Comparison of ENCODE assay signal across 9 mouse cellular contexts in genomic region chr8:84945235-84945632, GRCm38 (mm10). TPM values are rescaled to one million over a fixed set of nuclear protein-coding genes. Genes with fewer than 3 reads are reported as not detected.
A peak's percentile ranks its signal among the peaks of the same experiment; 100 is the strongest.
DNase-seq lines count a peak whose midpoint lies in the region; ATAC-seq and TF ChIP-seq lines count a peak whose summit lies in the region.
"Had no signal": no experiment of that assay in that cellular context is flagged by ENCODE, and none has a peak within 500 bp of the region (broad histone marks: within the 10 kb centered on the region; RNA-seq: fewer than 3 reads in every experiment).

No protein-coding gene starts in this region.

- no peak overlapping the region for H3K27ac ChIP-seq in gastrocnemius, adult 2 months
- H3K27ac ChIP-seq in brown adipose tissue, adult 24 weeks (replicated peaks; ENCODE audit: low read depth, low read length) = no peak overlapping the region
- no peak overlapping the region for H3K27ac ChIP-seq in limb, embryonic 10.5 days

- no peak for DNase-seq in gastrocnemius, adult 2 months
- no peak for DNase-seq in gastrocnemius, postnatal 4 days (ENCODE audit: low spot score in 2 of 2)
- DNase-seq in frontal cortex, postnatal 10 days (ENCODE audit: low spot score in 2 of 2) = peak; percentile 69 to 78
- DNase-seq in limb, embryonic 10.5 days (ENCODE audit: low spot score) = no peak
- DNase-seq in right cerebral cortex, postnatal 14 days = peak; percentile 76
- no peak for DNase-seq in adrenal gland, adult (ENCODE audit: inconsistent age in 2 of 2, low spot score in 1 of 2)

- peaks cover 97% of the 10 kb centered on the region for H3K27me3 ChIP-seq in limb, embryonic 10.5 days (ENCODE audit: low read depth, poor library complexity, severe bottlenecking)

- no peaks in the 10 kb centered on the region for H3K4me1 ChIP-seq in brown adipose tissue, adult 24 weeks (ENCODE audit: control insufficient read depth, insufficient read depth, insufficient read length, low read length)
- H3K4me1 ChIP-seq in limb, embryonic 10.5 days = peaks cover 18% of the 10 kb centered on the region

- peak overlapping the region; percentile 67; the same call in 1 of the 2 replicates for H3K4me3 ChIP-seq in gastrocnemius, adult 2 months
- peak overlapping the region; percentile 20; the same call in 1 of the 2 replicates for H3K4me3 ChIP-seq in brown adipose tissue, adult 24 weeks (ENCODE audit: insufficient read depth, low read depth, low read length)
- H3K4me3 ChIP-seq in limb, embryonic 10.5 days = peak overlapping the region; percentile 59

- intact Hi-C loops in gastrocnemius, adult 2 months (cut with DNase I) = no loop called here

- no peaks in the 10 kb centered on the region for H3K36me3 ChIP-seq in limb, embryonic 10.5 days

- H3K9me3 ChIP-seq in limb, embryonic 10.5 days (replicated peaks) = no peaks in the 10 kb centered on the region

- no peak for TF ChIP-seq CTCF in gastrocnemius, adult 2 months (IDR thresholded peaks at IDR 0.05)

- ATAC-seq in granulocyte monocyte progenitor cell, adult 5-6 weeks (replicated peaks; ENCODE audit: poor library complexity, severe bottlenecking) = no peak

- WGBS in limb, embryonic 10.5 days = 10% methylated on average over 11 of the region's 11 CpGs

RNA-seq across cellular contexts. Expression of gene Rtbdn, which starts 1.6 kb away (rescaled TPM):
- not detected for total RNA-seq in gastrocnemius, adult 2 months (2021)
- total RNA-seq in gastrocnemius, postnatal 4 days (2021) = not detected
- not detected in 2 replicates for polyA plus RNA-seq in brown adipose tissue, adult 24 weeks (2012; ENCODE audit: insufficient read depth, insufficient read length, missing spikeins)
- 0.44 and 0.58 TPM in 2 replicates for polyA plus RNA-seq in limb, embryonic 10.5 days (2016; fragmentation: Nextera tagmentation; extraction: Ambion mirVana)
- total RNA-seq in granulocyte monocyte progenitor cell, adult 5-6 weeks (2014; fragmentation: Nextera tagmentation) = not detected in 2 replicates
- not detected in 2 replicates for total RNA-seq in granulocyte monocyte progenitor cell, adult 5-6 weeks (2017)
- total RNA-seq: neutrophil, adult 5-6 weeks had no signal

RNA-seq across cellular contexts. Expression of gene Mast1, which starts 8.1 kb away (rescaled TPM):
- under 1 TPM in 1 of 2 experiments, not detected in 1; 0.17 TPM for total RNA-seq in gastrocnemius, adult 2 months (2021)
- total RNA-seq in gastrocnemius, postnatal 4 days (2021) = under 1 TPM in 1 of 2 experiments, not detected in 1; 0.07 TPM
- not detected in 2 replicates for polyA plus RNA-seq in brown adipose tissue, adult 24 weeks (2012; ENCODE audit: insufficient read depth, insufficient read length, missing spikeins)
- 0.09 and 0.16 TPM in 2 replicates for polyA plus RNA-seq in limb, embryonic 10.5 days (2016; fragmentation: Nextera tagmentation; extraction: Ambion mirVana)
- not detected in 2 replicates for total RNA-seq in granulocyte monocyte progenitor cell, adult 5-6 weeks (2014; fragmentation: Nextera tagmentation)
- not detected in 2 replicates for total RNA-seq in granulocyte monocyte progenitor cell, adult 5-6 weeks (2017)

RNA-seq across cellular contexts. Expression of gene Gm49661, which starts 24.0 kb away (rescaled TPM):
- not detected for total RNA-seq in gastrocnemius, adult 2 months (2021)
- 1 to 10 TPM in 1 of 2 experiments, not detected in 1; 2.0 TPM for total RNA-seq in gastrocnemius, postnatal 4 days (2021)
- polyA plus RNA-seq in brown adipose tissue, adult 24 weeks (2012; ENCODE audit: insufficient read depth, insufficient read length, missing spikeins) = not detected in 2 replicates
- polyA plus RNA-seq in limb, embryonic 10.5 days (2016; fragmentation: Nextera tagmentation; extraction: Ambion mirVana) = not detected in 2 replicates
- total RNA-seq in granulocyte monocyte progenitor cell, adult 5-6 weeks (2014; fragmentation: Nextera tagmentation) = not detected in 2 replicates
- not detected in 2 replicates for total RNA-seq in granulocyte monocyte progenitor cell, adult 5-6 weeks (2017)
- total RNA-seq: neutrophil, adult 5-6 weeks had no signal

RNA-seq across cellular contexts. Expression of gene Prdx2, which starts 24.2 kb away (rescaled TPM):
- 100 to 1,000 TPM; 151 to 245 TPM for total RNA-seq in gastrocnemius, adult 2 months (2021)
- total RNA-seq in gastrocnemius, postnatal 4 days (2021) = 100 to 1,000 TPM; 317 to 327 TPM
- 387 and 425 TPM in 2 replicates for polyA plus RNA-seq in brown adipose tissue, adult 24 weeks (2012; ENCODE audit: insufficient read depth, insufficient read length, missing spikeins)
- 1,175 and 1,260 TPM in 2 replicates for polyA plus RNA-seq in limb, embryonic 10.5 days (2016; fragmentation: Nextera tagmentation; extraction: Ambion mirVana)
- 210 and 303 TPM in 2 replicates for total RNA-seq in granulocyte monocyte progenitor cell, adult 5-6 weeks (2014; fragmentation: Nextera tagmentation)
- 360 and 421 TPM in 2 replicates for total RNA-seq in granulocyte monocyte progenitor cell, adult 5-6 weeks (2017)

RNA-seq across cellular contexts. Expression of gene Rnaseh2a, which starts 24.3 kb away (rescaled TPM):
- 10 to 100 TPM; 22.1 to 25.9 TPM for total RNA-seq in gastrocnemius, adult 2 months (2021)
- 10 to 100 TPM; 38.7 to 45.2 TPM for total RNA-seq in gastrocnemius, postnatal 4 days (2021)
- polyA plus RNA-seq in brown adipose tissue, adult 24 weeks (2012; ENCODE audit: insufficient read depth, insufficient read length, missing spikeins) = 26.6 and 28.5 TPM in 2 replicates
- 156 and 168 TPM in 2 replicates for polyA plus RNA-seq in limb, embryonic 10.5 days (2016; fragmentation: Nextera tagmentation; extraction: Ambion mirVana)
- 116 and 172 TPM in 2 replicates for total RNA-seq in granulocyte monocyte progenitor cell, adult 5-6 weeks (2014; fragmentation: Nextera tagmentation)
- total RNA-seq in granulocyte monocyte progenitor cell, adult 5-6 weeks (2017) = 91.3 and 148 TPM in 2 replicates

Comparison
In these comparisons a context has a peak if more than half of its experiments do, and no peak if none do; other contexts are left out.
1. DNase-seq: peak in frontal cortex, postnatal 10 days (2 of 2) and right cerebral cortex, postnatal 14 days (single experiment); none in gastrocnemius, adult 2 months (single experiment), gastrocnemius, postnatal 4 days (0 of 2), limb, embryonic 10.5 days (single experiment) and adrenal gland, adult (0 of 2).
2. Peak in every context shown above with its lines, with median percentiles within 50 percentile points of each other: H3K4me3 ChIP-seq.